Mouse (Mus musculus) bone marrow, adult 2 months (tissue): ENCODE data around the gene 4930503B20Rik.

Source experiments
- CTCF ChIP-seq: fragments of 200-500 bp; IDR thresholded peaks from 2 replicates; pipeline ENCODE4 v1.5.1; 2011; ENCODE audit warnings: low read length, control low read depth; ENCODE audit not compliant: control insufficient read depth, insufficient read depth
- POLR2A ChIP-seq: fragments of 200-500 bp; IDR thresholded peaks from 2 replicates; pipeline ENCODE4 v1.6.1; 2011; ENCODE audit warnings: low read depth, mild to moderate bottlenecking, control low read depth, low read length, borderline replicate concordance; ENCODE audit not compliant: control insufficient read depth

DNA sequence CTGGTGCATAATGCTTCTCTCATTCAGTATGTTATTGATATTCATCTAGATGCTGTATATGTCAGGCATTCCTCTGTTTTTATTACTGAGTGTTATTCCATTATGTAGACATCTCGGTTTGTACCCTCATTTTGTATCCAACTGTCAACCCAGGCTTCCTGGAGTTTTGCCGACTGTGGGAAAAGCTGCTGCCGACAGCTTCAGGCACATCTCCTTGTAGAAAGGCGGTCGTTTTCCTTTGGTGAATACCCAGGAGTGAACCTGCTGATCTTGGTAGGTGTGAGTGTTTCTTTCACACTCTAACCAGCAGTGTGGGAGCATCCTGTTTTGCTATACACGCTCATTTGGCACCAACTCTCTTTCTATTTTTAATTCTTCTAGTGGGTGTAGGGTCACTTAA lies 9.9 kb upstream of the 4930503B20Rik start:
- TF ChIP-seq CTCF (no peak), POLR2A (no peak)
